Mouse (Mus musculus) stomach, embryonic 16.5 days (tissue): ENCODE data around the gene Rcn2. TPM values are rescaled to one million over a fixed set of nuclear protein-coding genes. Genes with fewer than 3 reads are reported as not detected.
A peak's percentile ranks its signal among the peaks of the same experiment; 100 is the strongest.

Source experiments
- ATAC-seq: fragments of 200-750 bp; cut with Nextera tagmentation; 2 replicates; pipeline ENCODE4 v1.8.0; 2017; ENCODE audit warnings: moderate number of reproducible peaks, moderate TSS enrichment; ENCODE audit not compliant: insufficient read depth, low FRiP score
- H3K27ac ChIP-seq: fragments of 300-500 bp; sonication (generic); 2 replicates; pipeline ENCODE4 v1.5.1; 2014; ENCODE audit warnings: low read length
- H3K27me3 ChIP-seq: fragments of 300-500 bp; sonication (generic); 2 replicates; pipeline ENCODE4 v1.6.1; 2014; ENCODE audit warnings: low read length, control low read depth, mixed read lengths; ENCODE audit not compliant: control insufficient read depth, insufficient read depth
- H3K36me3 ChIP-seq: fragments of 300-500 bp; sonication (generic); 2 replicates; pipeline ENCODE4 v1.6.1; 2014; ENCODE audit warnings: low read length; ENCODE audit not compliant: control insufficient read depth, insufficient read depth
- H3K4me1 ChIP-seq: fragments of 300-500 bp; sonication (generic); 2 replicates; pipeline ENCODE4 v1.6.1; 2014; ENCODE audit warnings: low read length, control low read depth, mixed read lengths; ENCODE audit not compliant: control insufficient read depth, insufficient read depth
- H3K4me2 ChIP-seq: fragments of 300-500 bp; sonication (generic); 2 replicates; pipeline ENCODE4 v1.6.1; 2014; ENCODE audit warnings: low read depth, low read length, mixed read lengths
- H3K4me3 ChIP-seq: fragments of 300-500 bp; sonication (generic); replicated peaks from 2 replicates; pipeline ENCODE4 v1.5.1; 2014; ENCODE audit warnings: mild to moderate bottlenecking, low read length
- H3K9ac ChIP-seq: fragments of 300-500 bp; sonication (generic); 2 replicates; pipeline ENCODE4 v1.6.1; 2014; ENCODE audit warnings: low read length
- H3K9me3 ChIP-seq: fragments of 300-500 bp; sonication (generic); replicated peaks from 2 replicates; pipeline ENCODE4 v1.6.1; 2016; ENCODE audit warnings: low read length, control low read depth; ENCODE audit not compliant: control insufficient read depth
- WGBS: fragments of 180-500 bp; shearing (Covaris S2); extraction: QIAGEN DNeasy Blood & Tissue Kit; methylation state at CpG from one replicate; pipeline ENCODE4 v1.1.7; 2014; 5-methylcytosine and 5-hydroxymethylcytosine counted together
- polyA plus RNA-seq: library from polyadenylated mRNA; unstranded; fragments of >200 nt; fragmentation: Nextera tagmentation; extraction: Ambion mirVana; gene quantifications from 2 replicates; pipeline ENCODE4 v1.2.1, GENCODE M21; 2015

Gene Rcn2
- polyA plus RNA-seq, 1 experiment from 2014 or later = 168 TPM

DNA sequence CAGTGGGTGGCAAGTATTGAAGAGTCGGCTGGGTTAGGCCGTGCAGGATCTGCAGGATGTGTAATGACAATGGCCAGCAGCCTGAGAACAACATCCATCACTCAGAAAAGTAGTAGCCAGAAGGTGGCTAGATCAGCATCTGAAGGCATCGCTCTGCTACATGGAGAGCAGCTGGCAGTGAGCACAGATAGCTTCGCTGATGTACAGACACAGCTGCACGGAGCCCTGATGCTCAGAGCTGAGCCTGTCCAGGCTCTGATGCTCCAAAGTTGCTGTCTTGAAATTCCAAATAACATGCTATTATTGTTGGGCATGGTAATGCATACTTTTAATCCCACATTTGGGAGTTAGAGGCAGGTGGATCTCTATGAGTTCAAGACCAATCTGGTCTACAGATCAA is 44.9 kb downstream of the Rcn2 start:
- H3K4me2 ChIP-seq = no peak overlapping the region
- 80% methylated on average over 5 of the region's 5 CpGs for WGBS
- H3K9me3 ChIP-seq = no peaks in the 10 kb centered on the region
- no peaks in the 10 kb centered on the region for H3K27me3 ChIP-seq
- no peaks in the 10 kb centered on the region for H3K36me3 ChIP-seq
- peaks cover 14% of the 10 kb centered on the region for H3K4me1 ChIP-seq
- ATAC-seq = no peak
- no peak overlapping the region for H3K9ac ChIP-seq
- no peak overlapping the region for H3K27ac ChIP-seq
- H3K4me3 ChIP-seq = no peak overlapping the region

DNA sequence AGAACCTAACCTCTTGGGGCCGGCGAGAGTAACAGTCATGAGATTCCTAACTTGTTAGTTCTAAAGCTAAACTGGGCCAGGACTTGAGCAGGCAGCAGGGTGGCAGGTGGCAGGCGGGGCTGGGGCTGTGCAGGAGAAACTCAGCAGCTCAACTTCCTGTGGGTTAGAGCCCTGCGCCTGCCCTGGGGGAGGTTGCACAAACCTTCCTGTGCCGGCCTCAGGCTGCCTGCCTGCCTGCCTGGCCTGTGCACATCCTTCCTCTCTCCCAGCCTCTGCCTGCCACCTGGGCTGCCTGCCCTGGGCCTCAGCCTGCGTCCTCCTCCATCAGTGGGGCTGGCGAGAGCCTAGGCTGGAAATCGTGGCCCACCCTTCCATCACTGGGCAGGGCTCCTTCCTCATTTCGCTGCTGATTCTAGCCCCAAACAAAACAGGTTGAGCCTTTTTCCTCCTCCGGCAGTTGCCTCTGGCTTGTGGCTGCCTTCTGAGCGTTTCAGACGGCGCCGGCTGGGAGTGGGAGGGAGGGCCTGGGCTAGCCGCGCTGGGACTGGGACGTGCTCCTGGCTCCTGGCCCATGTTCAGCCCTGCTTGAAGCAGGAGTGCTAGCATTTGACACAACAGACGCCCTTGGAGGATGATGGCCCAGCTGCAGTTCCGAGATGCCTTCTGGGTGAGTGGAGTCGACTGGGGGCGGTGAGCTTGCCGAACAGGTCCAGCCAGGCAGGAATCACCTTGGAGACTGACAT is 48.3 kb downstream of the Rcn2 start, which contains the start of gene Pstpip1:
Gene Pstpip1 (plus strand): TSS at position 185 of the 743 bp plus-strand sequence.
- peak within 1 kb of the TSS; percentile 58 for H3K9ac ChIP-seq
- 12% methylated on average over 22 of the region's 22 CpGs for WGBS
- H3K36me3 ChIP-seq = no peaks in the 10 kb centered on the region
- peak within 1 kb of the TSS; percentile 70 for H3K27ac ChIP-seq
- peak; percentile 76 for ATAC-seq
- no peaks in the 10 kb centered on the region for H3K9me3 ChIP-seq
- peaks cover 14% of the 10 kb centered on the region for H3K4me1 ChIP-seq
- H3K4me2 ChIP-seq = peak within 1 kb of the TSS; percentile 40
- peak within 1 kb of the TSS; percentile 19 for H3K4me3 ChIP-seq
- H3K27me3 ChIP-seq = no peaks in the 10 kb centered on the region

DNA sequence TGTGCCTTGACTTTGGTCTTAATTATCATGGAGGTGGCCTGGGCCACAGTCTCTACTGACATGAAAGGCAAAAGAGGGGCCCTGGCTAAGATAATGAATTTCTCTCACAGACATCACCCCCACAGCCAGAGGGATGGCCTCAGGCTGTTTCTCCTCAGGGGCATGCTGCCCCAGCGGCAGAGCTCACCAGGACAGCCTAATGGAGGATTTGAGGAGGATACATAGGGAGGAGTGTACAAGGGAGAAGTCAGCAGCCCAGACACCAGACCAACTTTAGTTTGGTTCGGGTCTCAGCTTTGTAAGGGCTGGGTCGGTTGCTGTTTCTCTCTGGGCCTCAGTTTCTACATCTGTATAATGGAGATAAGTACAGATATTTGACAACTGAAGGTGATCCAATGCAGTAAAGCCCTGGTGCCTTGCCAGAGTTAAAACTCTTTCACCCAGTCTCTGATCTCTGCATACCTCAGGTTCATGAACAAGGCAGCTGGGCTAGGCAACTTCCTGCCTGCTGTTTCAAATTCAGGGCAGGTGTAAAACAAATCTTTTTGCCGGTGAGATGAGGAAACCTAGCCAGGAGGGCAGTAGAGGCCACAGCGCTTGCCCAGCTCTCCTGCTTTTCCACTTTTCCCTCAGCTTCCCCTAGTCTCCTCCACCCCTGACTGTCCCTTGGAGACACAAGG is 49.0 kb downstream of the Rcn2 start:
- 69% methylated on average over 5 of the region's 5 CpGs for WGBS
- Histone ChIP-seq H3K4me3 (peak overlapping the region; percentile 19), H3K9ac (peak overlapping the region; percentile 58; the same call in 1 of the 2 replicates), H3K4me1 (peaks cover 14% of the 10 kb centered on the region), H3K36me3 (no peaks in the 10 kb centered on the region), H3K4me2 (peak overlapping the region; percentile 40), H3K9me3 (no peaks in the 10 kb centered on the region), H3K27ac (no peak overlapping the region; the same call in 1 of the 2 replicates), H3K27me3 (no peaks in the 10 kb centered on the region)
- no peak; the same call in 1 of the 2 replicates for ATAC-seq

DNA sequence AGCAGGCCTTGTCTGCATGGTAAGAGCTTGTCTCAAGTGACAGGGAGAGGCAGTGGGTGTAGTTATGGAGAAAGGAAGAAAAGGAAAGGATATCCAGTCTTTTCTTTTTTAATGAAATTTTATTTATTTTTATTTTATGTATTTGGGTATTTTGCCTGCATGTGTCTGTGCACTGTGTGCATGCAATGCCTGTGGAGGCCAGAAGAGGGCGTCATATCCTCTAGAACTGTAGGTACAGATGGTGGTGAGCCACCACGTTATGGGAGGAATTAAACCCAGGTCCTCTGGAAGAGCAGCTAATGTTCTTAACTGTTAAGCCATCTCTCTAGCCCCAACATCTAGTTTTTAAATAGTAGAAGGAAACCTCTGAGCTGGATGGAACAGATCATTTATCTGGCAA is 50.5 kb downstream of the Rcn2 start:
- peaks cover 14% of the 10 kb centered on the region for H3K4me1 ChIP-seq
- no peak overlapping the region for H3K4me3 ChIP-seq
- no peaks in the 10 kb centered on the region for H3K36me3 ChIP-seq
- no peak overlapping the region for H3K27ac ChIP-seq
- no peaks in the 10 kb centered on the region for H3K27me3 ChIP-seq
- H3K4me2 ChIP-seq = no peak overlapping the region
- no peak for ATAC-seq
- no peak overlapping the region for H3K9ac ChIP-seq
- 44% methylated on average over 2 of the region's 2 CpGs for WGBS
- H3K9me3 ChIP-seq = no peaks in the 10 kb centered on the region

DNA sequence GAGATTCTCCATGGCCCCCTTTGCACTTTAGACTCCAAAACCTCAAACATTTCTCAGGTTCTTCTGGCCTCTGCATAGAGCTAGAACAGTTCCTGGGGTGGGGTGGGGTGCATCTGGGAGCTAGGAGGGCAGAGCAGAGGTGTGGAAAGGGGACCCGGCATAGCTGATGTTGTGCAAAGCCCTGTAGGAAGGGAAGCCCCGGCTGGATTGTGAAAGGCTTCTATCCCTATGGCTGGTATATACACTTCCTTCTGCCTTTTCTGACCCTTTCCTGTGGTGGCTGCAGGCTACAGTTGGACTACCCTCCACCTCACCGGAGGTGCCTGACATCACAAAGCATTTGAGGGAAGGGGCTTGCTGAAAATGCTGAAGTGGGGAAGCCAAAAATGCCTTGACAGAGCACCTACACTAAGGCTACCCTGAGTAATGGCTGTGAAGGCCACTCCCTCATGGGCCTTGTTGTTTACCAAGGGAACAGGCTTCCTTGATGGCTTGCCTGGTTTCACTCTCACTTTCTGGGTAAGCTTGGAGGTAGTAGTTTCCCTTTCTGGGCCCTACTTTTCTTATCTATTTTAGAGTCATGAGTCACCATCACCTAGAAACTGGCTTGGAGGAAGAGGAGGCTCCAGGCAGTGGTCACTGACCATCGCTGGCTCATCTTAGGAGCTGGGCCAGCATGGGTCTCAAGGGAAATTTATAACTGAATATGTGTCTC is 56.1 kb downstream of the Rcn2 start:
- H3K4me3 ChIP-seq = no peak overlapping the region
- H3K4me2 ChIP-seq = no peak overlapping the region
- 63% methylated on average over 4 of the region's 4 CpGs for WGBS
- H3K27me3 ChIP-seq = no peaks in the 10 kb centered on the region
- H3K9me3 ChIP-seq = no peaks in the 10 kb centered on the region
- H3K9ac ChIP-seq = no peak overlapping the region
- 0 out of 2 replicates have a peak, but pooled peaks cover 3% of the 10 kb centered on the region for H3K4me1 ChIP-seq
- H3K36me3 ChIP-seq = no peaks in the 10 kb centered on the region
- ATAC-seq = peak; percentile 84; the same call in 1 of the 2 replicates
- H3K27ac ChIP-seq = peak overlapping the region; percentile 67; the same call in 1 of the 2 replicates

DNA sequence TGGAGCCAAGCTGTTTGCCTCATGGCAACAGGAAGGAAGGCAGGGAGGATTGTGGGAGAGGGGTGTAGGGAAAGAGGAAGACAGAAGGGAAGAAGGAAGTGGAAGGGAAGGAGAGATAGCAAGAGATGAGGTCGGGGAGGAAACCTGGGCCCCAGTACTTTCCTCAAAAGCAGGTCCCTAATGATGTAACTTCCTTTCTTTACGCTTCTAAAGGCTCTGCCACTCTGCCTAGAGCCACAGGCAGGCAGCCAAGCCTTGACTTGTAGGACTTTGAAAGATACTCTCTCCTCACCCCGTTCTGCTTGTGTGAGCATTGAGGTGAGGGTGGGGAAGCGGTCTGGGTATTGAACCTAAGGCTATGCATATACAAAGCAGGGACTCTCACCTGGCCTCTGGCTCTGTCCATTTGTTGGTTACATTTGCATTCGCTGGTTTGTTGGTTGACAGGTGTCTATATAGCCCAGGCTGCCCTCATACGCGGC is 58.4 kb downstream of the Rcn2 start:
- H3K36me3 ChIP-seq = no peaks in the 10 kb centered on the region
- H3K27ac ChIP-seq = no peak overlapping the region
- no peak overlapping the region for H3K9ac ChIP-seq
- 0 out of 2 replicates have a peak, but pooled peaks cover 3% of the 10 kb centered on the region for H3K4me1 ChIP-seq
- H3K4me3 ChIP-seq = no peak overlapping the region
- no peaks in the 10 kb centered on the region for H3K27me3 ChIP-seq
- ATAC-seq = no peak
- H3K9me3 ChIP-seq = no peaks in the 10 kb centered on the region
- no peak overlapping the region for H3K4me2 ChIP-seq
- WGBS = 71% methylated on average over 7 of the region's 7 CpGs

DNA sequence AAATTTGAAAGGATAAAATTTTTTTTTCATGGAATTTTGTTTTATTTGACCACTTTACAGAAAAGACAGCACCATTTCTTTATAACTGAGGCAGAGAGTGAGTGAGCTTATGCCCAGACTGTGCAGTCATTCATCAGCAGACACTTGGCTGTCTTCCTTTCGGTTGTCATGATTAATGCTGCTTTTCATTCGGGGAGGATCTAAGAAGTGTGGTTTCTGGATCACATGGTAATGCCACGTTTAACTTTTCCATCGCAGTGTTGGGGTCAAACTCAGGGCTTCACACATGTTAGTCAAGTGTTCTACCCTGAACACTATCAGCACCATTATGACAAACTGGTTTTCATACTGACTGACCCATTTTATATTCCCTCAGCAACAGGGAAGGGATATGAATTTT is 59.4 kb downstream of the Rcn2 start:
- no peak overlapping the region for H3K27ac ChIP-seq
- no peaks in the 10 kb centered on the region for H3K27me3 ChIP-seq
- no peak overlapping the region for H3K9ac ChIP-seq
- no peak overlapping the region for H3K4me3 ChIP-seq
- H3K9me3 ChIP-seq = no peaks in the 10 kb centered on the region
- H3K36me3 ChIP-seq = no peaks in the 10 kb centered on the region
- no peak for ATAC-seq
- 0 out of 2 replicates have a peak, but pooled peaks cover 3% of the 10 kb centered on the region for H3K4me1 ChIP-seq
- 15% methylated on average over 4 of the region's 4 CpGs for WGBS
- no peak overlapping the region for H3K4me2 ChIP-seq

DNA sequence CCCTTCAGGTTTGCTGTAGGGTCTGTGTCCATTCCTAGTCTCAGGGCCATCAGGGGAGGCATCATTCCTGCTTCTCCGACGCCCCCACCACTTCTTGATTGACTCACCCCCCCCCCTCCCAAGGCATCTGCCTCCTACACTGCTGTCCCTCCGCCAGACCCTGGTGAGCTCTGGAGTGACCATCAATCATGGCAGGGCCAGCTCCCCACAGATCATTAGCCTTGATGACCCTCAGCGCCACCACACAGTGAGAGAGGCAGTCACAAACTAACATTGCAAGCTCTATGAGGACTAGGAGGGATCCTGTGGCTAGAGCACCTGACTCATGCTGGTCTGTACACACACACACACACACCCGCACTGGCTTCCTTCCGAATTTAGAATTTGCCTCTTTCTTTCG is 63.3 kb downstream of the Rcn2 start:
- ATAC-seq = no peak

More for the DNA sequence above, 63.3 kb downstream of the Rcn2 start:
- Histone ChIP-seq H3K9me3 (no peaks in the 10 kb centered on the region), H3K27me3 (no peaks in the 10 kb centered on the region), H3K4me2 (no peak overlapping the region), H3K4me1 (no peaks in the 10 kb centered on the region), H3K27ac (no peak overlapping the region), H3K4me3 (no peak overlapping the region), H3K9ac (no peak overlapping the region), H3K36me3 (no peaks in the 10 kb centered on the region)
- 47% methylated on average over 7 of the region's 7 CpGs for WGBS
